Mouse (Mus musculus): ENCODE results near the gene Pgpep1.

DNA sequence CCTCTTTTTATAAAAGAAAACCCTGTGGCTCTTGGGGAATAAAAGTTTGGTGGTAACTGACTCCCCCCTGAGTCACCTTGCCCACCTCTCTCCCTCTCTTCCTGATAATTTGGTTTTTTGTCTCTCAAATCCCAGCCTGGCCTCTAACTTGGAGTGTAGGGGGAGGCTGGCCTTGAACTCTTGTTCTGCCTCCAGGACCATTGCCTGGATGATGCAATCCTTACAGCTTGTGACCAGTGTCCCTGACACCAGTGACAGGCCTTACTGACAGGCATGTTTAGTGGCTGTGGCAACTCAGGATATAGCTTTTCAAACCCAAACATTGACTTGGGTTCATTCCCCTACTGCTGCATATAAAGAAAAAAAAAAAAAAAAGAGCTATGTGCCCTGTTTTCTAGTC is 13.4 kb downstream of the Pgpep1 start:
- TF ChIP-seq EP300 (IDR thresholded peaks at IDR 0.05; ENCODE audit: low read length) (no peak), POLR2A (IDR thresholded peaks at IDR 0.05; ENCODE audit: low read depth, low read length) (no peak), USF1 (IDR thresholded peaks at IDR 0.05; ENCODE audit: low read depth, low read length) (no peak), ZMIZ1 (IDR thresholded peaks at IDR 0.05; ENCODE audit: low read depth, low read length) (no peak), TCF12 (IDR thresholded peaks at IDR 0.05; ENCODE audit: low read depth, low read length) (no peak), CTCF (conservative IDR thresholded peaks at IDR 0.05 in 1 of 2, IDR thresholded peaks at IDR 0.05 in 1 of 2; ENCODE audit: low read depth in 2 of 2, low read length in 2 of 2) (no peak), KAT2A (IDR thresholded peaks at IDR 0.05; ENCODE audit: insufficient replicate concordance, low read length) (no peak), CHD2 (IDR thresholded peaks at IDR 0.05; ENCODE audit: low read length) (no peak), USF2 (conservative IDR thresholded peaks at IDR 0.05; ENCODE audit: low read depth, low read length) (no peak), ZC3H11A (IDR thresholded peaks at IDR 0.05; ENCODE audit: low read depth, low read length) (no peak), TBP (conservative IDR thresholded peaks at IDR 0.05; ENCODE audit: low read depth, low read length) (no peak), MEF2A (IDR thresholded peaks at IDR 0.05; ENCODE audit: borderline replicate concordance, low read depth, low read length) (no peak), MYC (IDR thresholded peaks at IDR 0.05; ENCODE audit: low read depth, low read length) (no peak), MAX (IDR thresholded peaks at IDR 0.05; ENCODE audit: low read length) (no peak)
